Mouse (Mus musculus): Measurements from ENCODE around the gene 1700023F06Rik. TPM values are rescaled to one million over a fixed set of nuclear protein-coding genes. Genes with fewer than 3 reads are reported as not detected.
A peak's percentile ranks its signal among the peaks of the same experiment; 100 is the strongest.

The 1700023F06Rik gene
- polyA plus RNA-seq, 1 experiment from 2014 or later: 0.56 TPM

DNA sequence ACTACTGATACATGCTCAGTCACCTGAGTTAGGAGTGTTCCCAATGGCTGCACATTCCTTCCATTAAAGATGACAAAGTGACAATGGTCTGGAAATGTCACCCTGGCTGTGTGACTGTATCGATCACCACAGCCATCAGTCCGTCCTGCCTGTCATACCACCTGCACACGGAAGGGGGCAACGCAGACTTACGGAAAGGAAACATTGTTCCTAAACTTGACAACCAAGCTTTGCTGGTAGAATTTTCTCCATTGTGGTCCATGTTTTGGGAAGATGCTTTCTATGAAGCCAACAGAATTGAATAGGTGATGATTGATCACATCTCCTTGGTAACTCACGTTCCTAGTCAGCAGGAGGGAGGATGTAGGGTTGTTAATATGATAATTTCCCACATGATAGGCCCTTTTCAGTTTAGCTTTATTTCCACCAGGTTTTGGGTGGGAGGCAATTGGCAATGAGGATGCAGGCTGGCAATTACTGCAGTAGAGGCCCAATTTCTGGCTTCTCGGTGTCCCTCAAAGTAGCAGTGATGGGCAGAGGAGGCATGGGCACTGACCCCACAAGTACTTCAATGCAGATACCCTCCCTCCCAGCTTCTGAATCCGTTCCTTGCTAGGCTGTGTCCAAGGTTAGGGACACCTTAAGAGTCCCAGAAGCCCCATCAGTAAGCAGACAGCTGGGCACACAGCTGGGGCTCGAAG is 39.5 kb downstream of the 1700023F06Rik start:
- DNase-seq (ENCODE audit: low spot score): peak; percentile 77

DNA sequence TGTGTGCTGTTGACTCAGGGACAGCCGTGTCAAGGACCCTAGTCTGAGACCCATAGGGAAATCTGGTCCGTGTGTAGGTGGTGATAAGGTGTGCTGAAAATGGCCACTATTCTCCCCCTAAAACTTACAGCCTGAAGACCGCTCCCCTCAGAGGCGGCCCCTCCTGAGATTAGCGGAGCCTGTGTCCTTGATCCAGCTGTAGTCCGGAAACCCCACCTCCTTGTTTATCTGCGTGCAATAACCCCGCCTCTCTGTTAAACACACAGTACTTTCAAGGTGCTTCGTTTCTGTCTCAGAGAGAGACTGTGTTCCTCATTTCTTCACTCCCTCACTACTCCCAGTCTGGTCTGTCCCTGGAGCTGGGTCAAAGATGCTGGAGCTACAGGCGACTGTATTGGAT is 44.0 kb downstream of the 1700023F06Rik start:
- peak; percentile 38 for DNase-seq (ENCODE audit: low spot score)

DNA sequence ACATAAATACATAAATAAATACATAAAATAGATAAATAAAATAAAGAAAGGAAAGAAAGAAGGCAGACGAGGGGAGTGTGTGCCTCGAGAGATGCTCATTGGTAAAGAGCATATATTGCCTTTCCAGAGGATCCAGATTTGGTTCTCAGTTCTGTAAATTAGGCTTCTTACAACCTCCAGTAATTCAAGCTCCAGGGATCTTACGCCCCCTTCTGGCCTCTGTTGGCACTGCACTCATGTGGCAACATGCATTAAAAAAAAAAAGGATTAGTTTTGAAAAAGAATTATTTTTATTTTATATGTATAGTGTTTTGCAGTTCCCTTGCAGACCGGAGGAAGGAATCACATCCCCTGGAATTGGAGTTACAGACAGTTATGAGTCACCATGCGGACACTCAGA is 46.2 kb downstream of the 1700023F06Rik start:
- DNase-seq (ENCODE audit: low spot score): peak; percentile 53

DNA sequence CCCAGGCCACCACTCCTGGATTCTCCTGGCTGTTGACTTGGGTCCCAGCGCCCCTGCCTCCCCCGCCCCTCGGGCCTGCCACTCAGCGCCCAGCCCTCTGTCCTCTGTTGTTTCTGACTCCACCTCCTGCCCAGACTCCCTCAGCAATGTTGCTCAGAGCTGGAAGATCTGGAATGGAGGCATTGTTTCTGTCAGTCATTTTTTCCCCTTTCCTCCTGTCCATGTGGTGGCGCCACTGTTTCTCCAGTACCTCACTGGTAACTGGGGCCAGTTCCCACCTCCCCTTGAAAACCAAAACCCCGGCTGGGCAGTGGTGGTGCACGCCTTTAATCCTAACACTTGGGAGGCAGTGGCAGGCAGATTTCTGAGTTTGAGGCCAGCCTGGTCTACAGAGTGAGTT is 46.9 kb downstream of the 1700023F06Rik start:
- no peak for DNase-seq (ENCODE audit: low spot score)

GRCm38 (mm10) chr11:103160738-103161137 is 47.6 kb downstream of the 1700023F06Rik start:
- no peak for DNase-seq (ENCODE audit: low spot score)

GRCm38 (mm10) chr11:103158621-103159478 is 49.5 kb downstream of the 1700023F06Rik start:
- peak; percentile 92 for DNase-seq (ENCODE audit: low spot score)

GRCm38 (mm10) chr11:103149771-103150170 is 58.6 kb downstream of the 1700023F06Rik start:
- DNase-seq (ENCODE audit: low spot score): no peak

Other genes starting within 250 kb of the 1700023F06Rik start
- 81.6 and 85.6 TPM in 2 replicates for gene Nmt1, start 180.4 kb downstream of the 1700023F06Rik start, polyA plus RNA-seq (2015; fragmentation: Nextera tagmentation; extraction: Ambion mirVana)
- 31.3 and 39.8 TPM in 2 replicates for gene Dcakd, start 180.2 kb downstream of the 1700023F06Rik start, polyA plus RNA-seq (2015; fragmentation: Nextera tagmentation; extraction: Ambion mirVana)
- 1.2 and 1.3 TPM in 2 replicates for gene Plcd3, start 106.9 kb downstream of the 1700023F06Rik start, polyA plus RNA-seq (2015; fragmentation: Nextera tagmentation; extraction: Ambion mirVana)
- gene Acbd4, start 106.9 kb downstream of the 1700023F06Rik start, polyA plus RNA-seq (2015; fragmentation: Nextera tagmentation; extraction: Ambion mirVana): 22.0 and 23.5 TPM in 2 replicates
- gene Hexim1, start 92.3 kb downstream of the 1700023F06Rik start, polyA plus RNA-seq (2015; fragmentation: Nextera tagmentation; extraction: Ambion mirVana): 4.9 and 5.9 TPM in 2 replicates
- gene Hexim2, start 76.1 kb downstream of the 1700023F06Rik start, polyA plus RNA-seq (2015; fragmentation: Nextera tagmentation; extraction: Ambion mirVana): 6.9 and 8.9 TPM in 2 replicates
- gene Fmnl1, start 37.5 kb downstream of the 1700023F06Rik start, polyA plus RNA-seq (2015; fragmentation: Nextera tagmentation; extraction: Ambion mirVana): 56.9 and 59.8 TPM in 2 replicates
- gene Spata32, start 9.9 kb upstream of the 1700023F06Rik start, polyA plus RNA-seq (2015; fragmentation: Nextera tagmentation; extraction: Ambion mirVana): not detected in 2 replicates
- 7.1 and 7.6 TPM in 2 replicates for gene Map3k14, start 58.9 kb upstream of the 1700023F06Rik start, polyA plus RNA-seq (2015; fragmentation: Nextera tagmentation; extraction: Ambion mirVana)
- gene Arhgap27, start 155.1 kb upstream of the 1700023F06Rik start, polyA plus RNA-seq (2015; fragmentation: Nextera tagmentation; extraction: Ambion mirVana): 20.0 and 20.4 TPM in 2 replicates
- 7.5 and 7.9 TPM in 2 replicates for gene Plekhm1, start 204.1 kb upstream of the 1700023F06Rik start, polyA plus RNA-seq (2015; fragmentation: Nextera tagmentation; extraction: Ambion mirVana)